Mouse (Mus musculus): Measurements from ENCODE around the gene Gm13290. TPM values are rescaled to one million over a fixed set of nuclear protein-coding genes. Genes with fewer than 3 reads are reported as not detected.
"Not testable (repeated sequence)": the region's sequence is repeated elsewhere in the genome, so short reads cannot be mapped to it uniquely, and the experiment has no call there.

The Gm13290 gene
- polyA plus RNA-seq, 1 experiment from 2014 or later = not detected

DNA sequence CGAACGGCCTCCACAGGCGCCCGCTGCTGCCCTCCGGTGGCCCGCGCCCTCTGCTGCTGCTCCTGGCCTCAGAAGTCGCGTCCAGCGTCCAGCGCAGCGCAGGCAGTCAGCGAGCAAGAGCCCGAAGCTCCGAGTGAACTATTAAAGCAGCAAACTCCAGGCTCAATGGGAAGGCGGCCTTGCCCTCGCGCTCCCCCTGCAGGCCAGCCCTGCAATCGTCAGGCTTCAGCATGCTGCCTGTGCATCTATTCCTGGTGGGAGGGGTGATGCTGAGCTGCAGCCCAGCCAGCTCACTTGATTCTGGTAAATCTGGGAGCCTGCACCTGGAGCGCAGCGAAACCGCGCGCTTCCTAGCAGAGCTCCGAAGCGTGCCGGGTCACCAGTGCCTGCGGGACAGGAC is 14.8 kb downstream of the Gm13290 start, which contains the start of gene Gm13277:
Gene Gm13277 (plus strand): TSS at position 231 of the 400 bp plus-strand sequence.
- 0% methylated on average over 3 of the region's 28 CpGs for WGBS
- not testable (repeated sequence) for H3K9ac ChIP-seq; H3K9me3 ChIP-seq (replicated peaks); H3K27me3 ChIP-seq; H3K4me3 ChIP-seq; H3K4me2 ChIP-seq; ATAC-seq; H3K27ac ChIP-seq; H3K4me1 ChIP-seq; H3K36me3 ChIP-seq (ENCODE audit: poor library complexity, severe bottlenecking)

DNA sequence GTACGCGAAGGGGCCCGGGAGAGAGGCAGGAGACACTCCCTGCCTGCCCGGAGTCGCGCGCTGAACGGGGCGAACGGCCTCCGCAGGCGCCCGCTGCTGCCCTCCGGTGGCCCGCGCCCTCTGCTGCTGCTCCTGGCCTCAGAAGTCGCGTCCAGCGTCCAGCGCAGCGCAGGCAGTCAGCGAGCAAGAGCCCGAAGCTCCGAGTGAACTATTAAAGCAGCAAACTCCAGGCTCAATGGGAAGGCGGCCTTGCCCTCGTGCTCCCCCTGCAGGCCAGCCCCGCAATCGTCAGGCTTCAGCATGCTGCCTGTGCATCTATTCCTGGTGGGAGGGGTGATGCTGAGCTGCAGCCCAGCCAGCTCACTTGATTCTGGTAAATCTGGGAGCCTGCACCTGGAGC is 17.6 kb downstream of the Gm13290 start, which contains the start of gene Gm13278:
Gene Gm13278 (plus strand): TSS at position 301 of the 400 bp plus-strand sequence.
- H3K27ac ChIP-seq; ATAC-seq; H3K4me1 ChIP-seq; H3K9me3 ChIP-seq (replicated peaks); H3K4me2 ChIP-seq; H3K4me3 ChIP-seq; H3K9ac ChIP-seq; H3K27me3 ChIP-seq; H3K36me3 ChIP-seq (ENCODE audit: poor library complexity, severe bottlenecking): not testable (repeated sequence)
- WGBS = no CpG with 5 or more reads among the region's 28 CpGs

GRCm38 (mm10) chr4:88793936-88794675 is 20.5 kb downstream of the Gm13290 start, which contains the start of gene Gm13275:
TSS of gene Gm13275 (plus strand) at chr4:88794487.
- not testable (repeated sequence) for H3K27ac ChIP-seq; H3K36me3 ChIP-seq (ENCODE audit: poor library complexity, severe bottlenecking); H3K9ac ChIP-seq; ATAC-seq; H3K4me3 ChIP-seq; H3K4me2 ChIP-seq; H3K27me3 ChIP-seq; H3K9me3 ChIP-seq (replicated peaks); H3K4me1 ChIP-seq
- WGBS = 0% methylated on average over 13 of the region's 52 CpGs

GRCm38 (mm10) chr4:88797097-88797496 is 23.5 kb downstream of the Gm13290 start, which contains the start of gene Gm13279:
TSS of gene Gm13279 (plus strand) at chr4:88797397.
- not testable (repeated sequence) for H3K27me3 ChIP-seq; H3K36me3 ChIP-seq (ENCODE audit: poor library complexity, severe bottlenecking); H3K4me1 ChIP-seq; H3K27ac ChIP-seq; H3K4me3 ChIP-seq; ATAC-seq; H3K9me3 ChIP-seq (replicated peaks); H3K4me2 ChIP-seq; H3K9ac ChIP-seq
- WGBS = no CpG with 5 or more reads among the region's 28 CpGs

DNA sequence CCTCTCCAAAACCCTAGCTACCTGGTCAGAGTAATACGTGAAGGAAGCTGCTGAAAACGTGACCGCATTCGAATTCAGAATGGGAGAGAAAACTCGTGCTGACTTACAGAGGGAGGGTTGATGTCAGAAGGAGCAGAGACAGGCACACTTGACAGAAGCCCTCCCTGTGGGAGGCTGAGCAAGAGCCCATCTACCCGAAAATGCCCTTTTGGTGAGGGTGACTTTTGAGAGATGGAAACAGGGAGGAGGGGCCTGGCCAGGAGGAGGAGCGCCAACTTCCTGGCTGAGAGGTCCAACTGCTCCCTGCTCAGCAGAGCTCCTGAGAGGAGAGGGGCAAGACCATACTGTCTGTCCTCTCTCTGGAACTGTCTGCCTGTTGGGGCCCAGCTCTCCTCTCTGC is 25.7 kb downstream of the Gm13290 start, which contains the start of gene Gm13285:
Gene Gm13285 (plus strand): TSS at position 301 of the 400 bp plus-strand sequence.
- not testable (repeated sequence) for H3K4me1 ChIP-seq; H3K27ac ChIP-seq; H3K9ac ChIP-seq; H3K4me2 ChIP-seq; H3K36me3 ChIP-seq (ENCODE audit: poor library complexity, severe bottlenecking); H3K4me3 ChIP-seq; H3K9me3 ChIP-seq (replicated peaks); H3K27me3 ChIP-seq; ATAC-seq
- 18% methylated on average over 6 of the region's 7 CpGs for WGBS

GRCm38 (mm10) chr4:88802954-88803353 is 29.3 kb downstream of the Gm13290 start, which contains the start of gene Gm13287:
TSS of gene Gm13287 (plus strand) at chr4:88803254.
- H3K9me3 ChIP-seq (replicated peaks); H3K27ac ChIP-seq; H3K4me2 ChIP-seq; H3K27me3 ChIP-seq; ATAC-seq; H3K9ac ChIP-seq; H3K4me3 ChIP-seq; H3K4me1 ChIP-seq; H3K36me3 ChIP-seq (ENCODE audit: poor library complexity, severe bottlenecking): not testable (repeated sequence)
- no CpG with 5 or more reads among the region's 29 CpGs for WGBS

DNA sequence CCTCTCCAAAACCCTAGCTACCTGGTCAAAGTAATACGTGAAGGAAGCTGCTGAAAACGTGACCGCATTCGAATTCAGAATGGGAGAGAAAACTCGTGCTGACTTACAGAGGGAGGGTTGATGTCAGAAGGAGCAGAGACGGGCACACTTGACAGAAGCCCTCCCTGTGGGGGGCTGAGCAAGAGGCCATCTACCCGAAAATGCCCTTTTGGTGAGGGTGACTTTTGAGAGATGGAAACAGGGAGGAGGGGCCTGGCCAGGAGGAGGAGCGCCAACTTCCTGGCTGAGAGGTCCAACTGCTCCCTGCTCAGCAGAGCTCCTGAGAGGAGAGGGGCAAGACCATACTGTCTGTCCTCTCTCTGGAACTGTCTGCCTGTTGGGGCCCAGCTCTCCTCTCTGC is 31.6 kb downstream of the Gm13290 start, which contains the start of gene Gm13288:
Gene Gm13288 (plus strand): TSS at position 301 of the 400 bp plus-strand sequence.
- Histone ChIP-seq H3K4me3 (peak within 1 kb of the TSS; percentile 27), H3K4me2 (peak within 1 kb of the TSS; percentile 50)
- not testable (repeated sequence) for H3K36me3 ChIP-seq (ENCODE audit: poor library complexity, severe bottlenecking); H3K9me3 ChIP-seq (replicated peaks); H3K9ac ChIP-seq; H3K27ac ChIP-seq; H3K4me1 ChIP-seq; H3K27me3 ChIP-seq; ATAC-seq
- no CpG with 5 or more reads among the region's 8 CpGs for WGBS

- not testable (repeated sequence) for H3K36me3 ChIP-seq (ENCODE audit: poor library complexity, severe bottlenecking); H3K9me3 ChIP-seq (replicated peaks); H3K4me1 ChIP-seq; ATAC-seq; H3K9ac ChIP-seq; H3K27ac ChIP-seq; H3K27me3 ChIP-seq
- 0% methylated on average over 16 of the region's 34 CpGs for WGBS
- H3K4me2 ChIP-seq = peak overlapping the region; percentile 50
- H3K4me3 ChIP-seq = peak overlapping the region; percentile 27
Measured at GRCm38 (mm10) chr4:88805761-88806160, 32.1 kb downstream of the Gm13290 start.

DNA sequence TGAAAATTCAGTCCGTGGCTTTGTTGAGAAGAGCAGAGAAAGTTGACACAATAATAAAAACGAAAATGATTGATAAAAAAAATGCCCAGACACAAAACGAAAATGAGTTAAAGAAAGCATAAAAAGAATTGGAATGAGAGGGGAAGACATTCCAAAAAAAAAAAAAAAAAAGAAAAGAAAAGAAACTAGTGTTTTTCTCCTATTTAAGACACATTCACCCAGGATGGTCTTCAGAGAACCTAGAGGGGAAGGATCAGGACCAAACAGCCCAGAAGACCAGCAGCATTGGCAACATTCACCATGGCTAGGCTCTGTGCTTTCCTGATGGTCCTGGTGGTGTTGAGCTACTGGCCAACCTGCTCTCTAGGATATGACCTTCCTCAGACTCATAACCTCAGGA is 42.3 kb downstream of the Gm13290 start, which contains the start of gene Ifna7:
Gene Ifna7 (plus strand): TSS at position 301 of the 400 bp plus-strand sequence.
- 57% methylated on average over 3 of the region's 3 CpGs for WGBS
- no peak within 1 kb of the TSS for H3K27ac ChIP-seq
- H3K4me2 ChIP-seq = no peak within 1 kb of the TSS
- no peaks in the 10 kb centered on the region for H3K36me3 ChIP-seq (ENCODE audit: poor library complexity, severe bottlenecking)
- H3K9me3 ChIP-seq (replicated peaks) = no peaks in the 10 kb centered on the region
- H3K9ac ChIP-seq = no peak within 1 kb of the TSS
- no peaks in the 10 kb centered on the region for H3K4me1 ChIP-seq
- ATAC-seq = no peak
- H3K27me3 ChIP-seq = peaks cover 3% of the 10 kb centered on the region; the same call in 1 of the 2 replicates
- no peak within 1 kb of the TSS for H3K4me3 ChIP-seq

DNA sequence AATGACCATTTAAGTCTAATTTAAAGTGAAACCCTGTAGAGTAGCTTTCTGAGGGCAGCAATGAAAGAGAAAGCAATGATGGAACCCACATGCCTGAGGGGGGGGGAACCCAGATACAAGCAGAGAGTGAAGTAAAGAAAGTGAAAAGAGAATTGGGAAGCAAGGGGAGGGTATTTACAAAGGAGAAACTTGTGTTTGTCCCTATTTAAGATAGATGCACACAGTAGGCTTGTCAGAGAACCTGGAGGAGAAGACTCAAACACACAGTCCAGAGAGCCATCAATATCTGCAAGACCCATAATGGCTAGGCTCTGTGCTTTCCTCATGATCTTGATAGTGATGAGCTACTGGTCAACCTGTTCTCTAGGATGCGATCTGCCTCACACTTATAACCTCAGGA is 46.0 kb downstream of the Gm13290 start, which contains the start of gene Ifna11:
Gene Ifna11 (plus strand): TSS at position 301 of the 400 bp plus-strand sequence.
- no peaks in the 10 kb centered on the region for H3K9me3 ChIP-seq (replicated peaks)
- H3K4me1 ChIP-seq = no peaks in the 10 kb centered on the region
- H3K36me3 ChIP-seq (ENCODE audit: poor library complexity, severe bottlenecking) = no peaks in the 10 kb centered on the region
- H3K4me3 ChIP-seq = no peak within 1 kb of the TSS
- peaks cover 3% of the 10 kb centered on the region; the same call in 1 of the 2 replicates for H3K27me3 ChIP-seq
- H3K27ac ChIP-seq = no peak within 1 kb of the TSS
- no peak within 1 kb of the TSS for H3K9ac ChIP-seq
- no peak for ATAC-seq
- 75% methylated on average over 1 of the region's 1 CpGs for WGBS
- H3K4me2 ChIP-seq = no peak within 1 kb of the TSS

GRCm38 (mm10) chr4:88822995-88823394 is 49.4 kb downstream of the Gm13290 start:
- no peak overlapping the region for H3K4me3 ChIP-seq
- WGBS = 26% methylated on average over 4 of the region's 4 CpGs
- H3K36me3 ChIP-seq (ENCODE audit: poor library complexity, severe bottlenecking) = no peaks in the 10 kb centered on the region
- no peaks in the 10 kb centered on the region for H3K9me3 ChIP-seq (replicated peaks)
- no peak overlapping the region for H3K4me2 ChIP-seq
- H3K27ac ChIP-seq = no peak overlapping the region
- ATAC-seq = no peak
- H3K27me3 ChIP-seq = no peaks in the 10 kb centered on the region
- H3K9ac ChIP-seq = no peak overlapping the region
- H3K4me1 ChIP-seq = no peaks in the 10 kb centered on the region
